Comparison of ENCODE assay signal across 17 mouse cellular contexts in genomic region chr4:149794966-149795477, GRCm38 (mm10).
"Had no signal": no experiment of that assay in that cellular context is flagged by ENCODE, and none has a peak within 500 bp of the region (broad histone marks: within the 10 kb centered on the region; RNA-seq: fewer than 3 reads in every experiment).

No protein-coding gene starts in this region.

- H3K9me3 ChIP-seq: limb, embryonic 10.5 days; limb, embryonic 13.5 days; liver, embryonic 12.5 days; liver, embryonic 15.5 days; midbrain, embryonic 12.5 days had no signal

- H3K36me3 ChIP-seq: limb, embryonic 10.5 days; limb, embryonic 13.5 days; liver, embryonic 12.5 days; liver, embryonic 15.5 days; midbrain, embryonic 12.5 days had no signal

- ATAC-seq: liver, embryonic 12.5 days; midbrain, embryonic 16.5 days had no signal

- H3K27me3 ChIP-seq: limb, embryonic 13.5 days; liver, embryonic 12.5 days; liver, embryonic 15.5 days had no signal

- H3K9ac ChIP-seq: limb, embryonic 13.5 days; liver, embryonic 12.5 days; liver, embryonic 15.5 days; midbrain, embryonic 12.5 days had no signal

- H3K4me3 ChIP-seq: layer of hippocampus, adult 2 months; limb, embryonic 10.5 days; limb, embryonic 13.5 days; liver, embryonic 12.5 days; liver, embryonic 15.5 days; midbrain, embryonic 12.5 days; myocyte had no signal

- DNase-seq: kidney, adult 18-20 months; kidney, adult 9 months; kidney, postnatal 14 days; layer of hippocampus, adult 9-11 months; lung, adult 2 months; lung, postnatal 14 days; lung, postnatal 4 days; thymus, adult 18-20 months; thymus, postnatal 36 days had no signal

- H3K27ac ChIP-seq: layer of hippocampus, adult 2 months; limb, embryonic 10.5 days; limb, embryonic 13.5 days; liver, embryonic 12.5 days; liver, embryonic 15.5 days; midbrain, embryonic 12.5 days had no signal

- H3K4me2 ChIP-seq: limb, embryonic 13.5 days; liver, embryonic 12.5 days; liver, embryonic 15.5 days; midbrain, embryonic 12.5 days had no signal
